Mouse (Mus musculus): ENCODE results near the gene Polr1a.

GRCm38 (mm10) chr6:71868809-71869208 lies 40.0 kb upstream of the Polr1a start:
- TF ChIP-seq CTCF (IDR thresholded peaks at IDR 0.05; ENCODE audit: control insufficient read depth, insufficient read depth, insufficient read length) (no peak), MYOD1 (IDR thresholded peaks at IDR 0.05; ENCODE audit: control insufficient read depth, insufficient read length, low read depth) (no peak), USF1 (IDR thresholded peaks at IDR 0.05; ENCODE audit: low read depth) (no peak), MYOG (IDR thresholded peaks at IDR 0.05; ENCODE audit: control insufficient read depth, extremely low read depth, insufficient read length) (no peak), FOSL1 (IDR thresholded peaks at IDR 0.05; ENCODE audit: insufficient read depth, low read length, poor library complexity, severe bottlenecking) (no peak), CEBPB (IDR thresholded peaks at IDR 0.05; ENCODE audit: low read depth) (no peak)
